Mouse (Mus musculus) spleen, adult 18-20 months (tissue): ENCODE measurements around the gene Wdfy2.
"Not testable (repeated sequence)": the region's sequence is repeated elsewhere in the genome, so short reads cannot be mapped to it uniquely, and the experiment has no call there.

Experiments
- DNase-seq, 2 experiments: peaks; one replicate each; pipeline ENCODE4 v3.0.0; 2022; ENCODE audit warnings: mixed read lengths in 2 of 2

The Wdfy2 gene

GRCm38 (mm10) chr14:62837641-62838252, at the start of gene Wdfy2:
Gene Wdfy2 (plus strand): TSS chr14:62837678.
- DNase-seq: no peak

DNA sequence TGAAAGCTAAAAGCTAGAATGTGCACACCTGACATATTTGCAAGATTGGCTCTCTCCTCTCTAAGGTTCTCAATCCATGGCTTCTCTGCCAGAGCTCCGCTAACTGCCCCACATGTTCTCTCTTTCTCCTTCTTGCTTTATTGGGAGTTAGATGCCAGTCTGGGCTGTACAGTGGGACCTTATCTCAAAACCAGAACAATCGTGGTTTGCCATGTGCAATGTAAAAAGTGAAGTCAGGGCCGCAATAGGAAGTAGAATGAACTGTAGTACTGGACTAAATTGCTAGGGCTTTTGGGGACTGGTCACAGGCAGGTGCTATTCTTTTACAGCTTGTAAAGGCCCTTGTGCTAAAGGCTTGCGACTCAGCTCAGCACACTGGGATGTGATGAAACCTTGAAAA, 48.2 kb upstream of the Wdfy2 start:
- no peak for DNase-seq

- DNase-seq: no peak
These were observed 41.8 kb upstream of the Wdfy2 start for GRCm38 (mm10) chr14:62795719-62796118.

DNA sequence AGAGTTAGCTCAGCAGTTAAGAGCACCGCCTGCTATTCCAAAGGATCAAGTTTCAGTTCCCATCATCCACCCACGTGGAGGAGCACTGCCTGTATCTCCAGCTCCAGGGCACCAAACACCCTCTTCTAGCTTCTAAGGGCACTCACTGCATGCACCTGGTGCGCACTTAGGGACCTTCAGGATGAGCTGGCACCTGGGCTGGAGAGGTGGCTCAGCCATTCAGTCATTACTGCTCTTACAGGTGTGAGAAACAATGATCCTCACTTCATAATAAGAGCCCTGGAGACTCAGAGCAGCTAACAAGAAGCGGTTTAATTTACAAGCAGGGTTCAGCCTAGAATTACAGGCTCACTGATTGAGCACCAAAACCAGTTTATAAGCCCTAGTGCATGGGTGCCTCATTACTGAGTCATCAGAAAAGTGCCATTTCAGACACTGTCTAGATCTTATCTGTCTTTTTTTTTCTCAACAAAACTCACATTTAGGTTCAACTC, 38.8 kb upstream of the Wdfy2 start:
- no peak for DNase-seq

DNA sequence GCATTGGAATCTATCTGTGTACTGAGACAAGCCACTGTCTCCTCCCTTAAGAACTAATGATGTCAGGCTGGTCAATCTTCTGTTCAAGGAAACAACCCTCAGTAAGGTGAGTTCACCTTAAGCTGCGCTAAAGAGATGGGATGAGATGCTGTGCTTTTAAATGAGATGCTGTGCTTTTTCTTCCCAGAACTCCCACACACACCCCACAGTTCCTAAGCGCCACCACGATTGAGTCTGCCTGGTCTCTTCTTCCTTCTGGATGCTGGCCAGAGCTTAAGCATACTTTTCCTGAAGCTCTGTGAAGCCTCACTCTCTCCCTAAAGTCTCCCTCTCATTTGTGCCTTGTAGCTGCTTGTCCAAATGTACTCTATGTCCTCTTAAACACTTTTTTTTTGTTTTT, 36.7 kb upstream of the Wdfy2 start:
- no peak for DNase-seq

DNA sequence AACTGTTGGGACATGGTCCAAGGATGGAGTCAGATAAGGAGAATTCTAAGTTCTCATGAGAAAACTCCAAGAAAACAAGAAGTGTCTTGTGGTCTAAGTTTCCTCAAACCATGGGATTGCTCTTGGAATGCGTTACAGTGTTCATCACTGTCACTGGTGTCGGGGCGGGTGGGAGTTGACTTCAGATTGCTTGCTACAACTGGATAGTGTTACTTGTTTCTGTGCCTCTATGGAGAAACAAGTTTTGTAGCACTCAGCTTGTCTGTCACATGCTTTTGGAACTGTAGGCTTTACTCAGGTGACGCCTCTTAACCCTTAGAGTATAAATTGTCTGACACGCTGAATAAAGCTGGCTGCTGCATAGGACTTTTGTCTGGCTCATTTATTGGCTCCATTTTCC, 34.3 kb upstream of the Wdfy2 start:
- DNase-seq: no peak

DNA sequence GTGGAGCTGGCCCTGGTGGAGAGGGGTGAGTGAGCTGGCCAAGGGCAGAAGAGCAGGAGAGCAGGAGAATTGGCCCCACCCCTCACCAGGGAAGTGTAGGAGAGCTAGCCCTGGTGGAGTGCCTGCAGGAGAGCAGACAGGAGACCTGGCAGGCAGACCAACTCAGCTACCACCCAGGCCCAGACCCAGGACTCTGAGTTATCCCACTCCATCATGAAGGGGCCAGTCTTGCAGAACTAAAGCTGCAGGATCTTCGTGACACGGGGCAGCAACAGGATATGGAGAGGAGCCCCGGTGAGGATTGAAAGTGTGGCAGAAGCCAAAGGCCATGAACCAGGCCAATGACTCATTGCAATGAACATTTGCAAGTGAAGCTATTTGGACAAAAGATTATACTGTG, 30.6 kb upstream of the Wdfy2 start:
- no peak for DNase-seq

- peak in 1 of 2 experiments; percentile 7 for DNase-seq
These were observed 28.6 kb upstream of the Wdfy2 start for GRCm38 (mm10) chr14:62808661-62809523.

- no peak for DNase-seq
These were observed 24.7 kb upstream of the Wdfy2 start for GRCm38 (mm10) chr14:62812765-62813164.

DNA sequence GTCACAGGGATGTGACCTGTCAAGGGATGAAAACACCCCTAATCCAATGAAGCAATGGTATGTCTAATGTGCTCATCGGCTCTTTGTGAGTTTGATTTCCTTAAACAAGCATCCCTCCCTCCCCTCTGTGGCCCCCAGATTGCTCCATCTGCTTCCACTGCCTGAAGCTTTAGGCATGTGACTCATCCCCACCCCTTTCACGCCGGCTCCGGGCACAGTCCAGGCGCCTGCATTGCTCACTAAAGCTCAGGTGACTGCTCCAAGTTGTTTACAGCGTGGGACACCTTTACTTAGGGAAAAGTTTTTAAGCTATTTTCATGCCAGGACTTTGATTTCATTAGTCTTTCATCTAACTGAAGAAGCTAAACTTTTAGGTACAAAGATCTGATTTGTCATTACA, 22.9 kb upstream of the Wdfy2 start:
- no peak for DNase-seq

- no peak for DNase-seq
These were observed 20.7 kb upstream of the Wdfy2 start for GRCm38 (mm10) chr14:62816827-62817226.

DNA sequence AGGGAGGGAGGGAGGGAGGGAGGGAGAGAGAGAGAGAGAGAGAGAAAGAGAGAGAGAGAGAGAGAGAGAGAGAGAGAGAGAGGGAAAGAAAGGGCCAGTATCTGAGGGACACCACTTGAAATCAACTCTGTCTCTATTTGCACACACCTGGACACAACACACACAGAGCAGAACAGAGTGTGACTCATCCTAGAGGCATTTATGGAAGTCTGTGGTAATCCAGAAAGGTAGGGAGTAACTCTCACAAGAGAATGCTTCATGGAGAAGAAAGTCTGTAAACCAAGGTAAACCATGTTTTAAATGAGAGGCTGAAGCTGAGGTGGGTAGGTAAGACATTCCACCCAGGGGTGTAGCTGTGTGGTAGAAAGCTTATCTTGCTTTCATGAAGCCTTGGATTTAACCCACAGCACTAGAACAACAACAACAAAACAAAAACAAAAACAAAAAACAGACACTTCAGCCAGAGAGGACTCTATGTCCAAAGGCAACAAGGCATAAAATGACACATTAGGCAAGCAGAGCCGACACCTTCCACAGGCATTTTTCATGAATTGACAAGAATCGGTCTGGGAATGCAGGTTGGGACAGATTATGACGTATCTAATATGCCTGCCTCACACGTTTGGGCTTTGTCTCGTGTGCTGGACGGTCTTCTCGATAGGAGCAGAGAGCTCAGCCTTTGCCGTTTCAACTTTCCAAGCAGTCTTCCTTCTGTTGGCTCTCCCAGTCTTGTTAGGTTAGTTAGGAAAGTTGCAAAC, 11.7 kb upstream of the Wdfy2 start:
- DNase-seq: no peak

GRCm38 (mm10) chr14:62829291-62829690, 8.2 kb upstream of the Wdfy2 start:
- no peak for DNase-seq

GRCm38 (mm10) chr14:62831691-62832275, 5.7 kb upstream of the Wdfy2 start:
- no peak for DNase-seq

DNA sequence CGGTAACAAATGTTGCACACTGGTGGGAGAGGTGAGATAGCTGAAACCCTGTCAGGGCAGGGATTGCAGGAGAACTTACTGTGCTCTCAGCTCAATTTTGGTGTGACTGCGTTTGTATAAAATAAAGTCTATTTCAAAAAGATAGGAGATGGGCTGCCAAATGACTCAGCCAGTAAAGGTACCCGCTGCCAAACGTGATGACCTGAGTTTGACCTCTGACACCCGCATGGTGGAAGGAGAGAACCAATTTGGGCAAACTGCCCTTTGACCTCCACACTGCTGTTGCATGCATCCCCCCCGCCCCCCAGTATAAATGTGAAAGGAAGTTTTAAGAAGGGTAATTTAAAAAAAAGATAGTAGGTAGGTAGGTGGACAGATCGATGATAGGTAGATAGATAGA, 4.4 kb upstream of the Wdfy2 start:
- no peak for DNase-seq

DNA sequence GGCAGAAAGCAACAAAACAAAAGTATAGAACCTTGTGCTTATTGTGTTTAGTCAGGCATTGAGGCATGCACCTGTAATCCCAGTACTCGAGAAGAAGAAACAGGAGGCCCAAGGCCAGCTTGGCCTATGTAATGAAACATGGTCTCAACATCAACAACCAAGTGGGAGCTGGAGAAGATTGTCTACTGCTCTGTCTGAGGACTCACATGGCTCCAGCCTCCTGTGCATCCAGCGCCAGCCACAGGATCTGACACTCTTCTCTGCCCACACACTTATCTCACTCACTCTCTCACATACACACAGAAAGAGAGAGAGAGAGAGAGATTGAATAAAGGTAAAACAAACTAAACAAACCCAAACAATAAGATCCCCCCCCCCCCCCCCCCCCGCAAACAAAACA, 3.9 kb upstream of the Wdfy2 start:
- DNase-seq: no peak

DNA sequence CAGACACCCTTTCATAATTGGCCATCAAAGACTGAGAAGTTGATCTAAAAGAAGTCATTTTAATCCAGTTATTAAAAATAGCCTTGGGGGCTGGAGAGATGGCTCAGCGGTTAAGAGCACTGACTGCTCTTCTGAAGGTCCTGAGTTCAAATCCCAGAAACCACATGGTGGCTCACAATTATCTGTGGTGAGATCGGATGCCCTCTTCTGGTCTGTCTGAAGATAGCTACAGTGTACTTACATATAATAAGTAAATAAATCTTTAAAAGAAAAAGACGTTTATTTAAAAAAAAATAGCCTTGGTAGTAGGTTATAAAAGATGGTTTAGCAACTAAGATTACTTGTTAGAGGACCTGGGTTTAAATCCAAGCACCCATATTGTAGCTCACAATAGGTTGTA, 1.7 kb upstream of the Wdfy2 start:
- not testable (repeated sequence) for DNase-seq

DNA sequence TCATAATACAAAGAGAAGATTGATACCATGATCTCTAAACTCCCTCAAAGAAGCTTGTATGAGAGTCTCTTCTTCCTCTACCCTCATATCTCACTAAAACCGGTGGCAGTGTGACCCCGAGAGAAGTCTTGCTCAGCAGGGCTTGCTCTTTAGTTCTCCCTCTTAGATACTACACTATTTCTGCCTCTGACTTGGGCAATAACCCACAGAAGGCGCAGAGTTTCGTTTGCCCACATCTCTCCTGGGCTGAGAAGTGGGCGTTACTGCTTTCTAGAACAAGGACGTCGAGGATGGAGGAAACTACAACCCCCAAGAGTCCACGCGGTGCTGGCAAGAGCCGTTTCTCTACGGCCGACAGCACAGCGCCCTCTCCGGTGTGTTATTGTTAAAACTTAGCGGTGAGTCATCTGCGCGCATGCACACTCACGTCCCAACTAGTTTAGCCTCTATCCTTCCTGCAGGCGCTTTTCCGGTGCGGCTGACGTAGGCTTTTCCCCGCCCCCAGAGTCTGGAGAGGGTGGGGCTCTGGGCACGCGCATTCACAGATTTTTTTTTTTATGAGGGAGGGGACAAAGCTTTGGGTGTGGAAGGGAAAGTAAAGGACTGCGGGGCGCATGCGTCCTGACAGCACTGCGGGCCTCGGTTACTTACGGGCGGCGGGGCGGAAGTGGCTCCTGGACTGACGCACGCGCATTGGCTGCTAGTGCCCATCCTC, 395 bp upstream of the Wdfy2 start:
- DNase-seq: peak; percentile 92 to 97

DNA sequence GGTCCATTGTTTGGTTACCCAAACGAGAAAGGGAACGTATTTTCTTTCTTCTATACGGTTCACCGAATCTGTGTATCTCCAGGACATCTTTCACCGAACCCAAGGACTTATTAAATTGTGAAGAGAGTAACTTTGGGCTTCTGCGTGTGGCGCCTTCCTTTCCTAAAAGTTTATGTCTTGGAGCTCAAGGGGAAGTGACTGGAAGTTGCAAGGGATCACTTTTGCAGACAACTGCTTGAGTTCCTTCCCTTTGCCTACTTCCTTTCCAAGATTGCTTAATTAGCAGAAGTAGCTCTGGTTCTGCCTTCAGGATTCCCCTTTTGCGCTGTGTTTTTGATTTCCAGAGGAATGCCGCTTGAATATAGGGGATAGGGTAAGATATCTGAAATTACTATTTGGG, 858 bp downstream of the Wdfy2 start:
- no peak for DNase-seq

DNA sequence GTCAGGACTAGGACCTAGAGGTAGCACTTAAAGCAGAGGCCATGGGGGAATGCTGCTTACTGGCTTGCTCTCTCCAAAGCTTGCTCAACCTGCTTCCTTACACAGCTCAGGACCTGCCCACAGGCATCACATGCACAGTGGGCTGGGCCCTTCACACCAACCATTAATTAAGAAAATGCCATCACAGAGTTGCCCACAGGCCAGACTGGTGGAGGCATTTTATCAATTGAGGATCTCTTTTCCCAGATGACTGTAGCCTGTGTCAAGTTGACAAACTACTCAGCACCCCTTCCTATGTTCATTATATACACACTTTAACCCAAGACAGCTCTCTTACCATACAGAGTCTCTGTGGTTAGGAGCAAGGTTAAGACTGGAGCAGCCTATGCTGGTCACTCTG, 4.2 kb downstream of the Wdfy2 start:
- DNase-seq: no peak

DNA sequence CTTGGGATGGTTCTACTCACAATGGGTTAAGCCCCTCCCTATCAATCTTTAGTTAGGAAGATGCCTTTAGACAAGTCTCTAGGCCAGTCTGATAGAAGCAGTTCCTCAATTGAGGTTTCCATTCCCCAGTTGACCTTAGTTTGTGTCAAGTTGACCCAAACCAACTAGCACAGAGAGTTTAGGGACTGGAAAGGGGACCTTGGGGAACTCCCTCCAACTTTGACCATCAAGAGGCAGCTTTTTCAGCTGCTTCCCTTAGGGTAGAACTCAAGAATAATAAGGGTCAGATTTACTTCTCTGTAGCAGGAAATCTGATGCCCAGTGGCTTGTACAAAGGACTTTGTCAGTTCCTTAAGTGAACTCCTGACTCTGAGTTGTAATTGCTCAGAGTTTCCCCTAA, 5.0 kb downstream of the Wdfy2 start:
- no peak for DNase-seq

GRCm38 (mm10) chr14:62842976-62843375, 5.5 kb downstream of the Wdfy2 start:
- DNase-seq: no peak

GRCm38 (mm10) chr14:62844226-62844625, 6.7 kb downstream of the Wdfy2 start:
- DNase-seq: no peak
